Mouse (Mus musculus): ENCODE measurements at regions not wholly inside any gene's neighbourhood (a gene's known extent, or its start where the extent isn't known, plus 50 kb on each side); places are given as distances from the start of the nearest gene placed in this dataset.

GRCm38 (mm10) chr14:46441696-46442095 is 51.2 kb upstream of the Bmp4 start:
- ATAC-seq (ENCODE audit: insufficient read depth, low FRiP score, low TSS enrichment) (no peak), DNase-seq (ENCODE audit: low spot score) (no peak)
- Histone ChIP-seq H3K4me3 (ENCODE audit: low read depth, low read length) (no peak overlapping the region), H3K27ac (ENCODE audit: low read depth, low read length) (no peak overlapping the region), H3K4me1 (ENCODE audit: control insufficient read depth, insufficient read depth, low read length) (no peaks in the 10 kb centered on the region), H3K27me3 (ENCODE audit: control insufficient read depth, insufficient read depth, low read length) (no peaks in the 10 kb centered on the region), H3K9ac (ENCODE audit: low read length) (no peak overlapping the region), H3K9me3 (ENCODE audit: control insufficient read depth, low read length) (no peaks in the 10 kb centered on the region), H3K4me2 (ENCODE audit: low read depth) (no peak overlapping the region), H3K36me3 (ENCODE audit: control insufficient read depth, insufficient read depth, low read length) (no peaks in the 10 kb centered on the region)
- 96% methylated on average over 6 of the region's 6 CpGs for WGBS

Data from neural tube, embryonic 11.5 days (tissue).